Mouse (Mus musculus): ENCODE results near the gene Ccdc89. TPM values are rescaled to one million over a fixed set of nuclear protein-coding genes. Genes with fewer than 3 reads are reported as not detected.

The Ccdc89 gene
- total RNA-seq, 1 experiment from 2014 or later = 0.89 TPM

DNA sequence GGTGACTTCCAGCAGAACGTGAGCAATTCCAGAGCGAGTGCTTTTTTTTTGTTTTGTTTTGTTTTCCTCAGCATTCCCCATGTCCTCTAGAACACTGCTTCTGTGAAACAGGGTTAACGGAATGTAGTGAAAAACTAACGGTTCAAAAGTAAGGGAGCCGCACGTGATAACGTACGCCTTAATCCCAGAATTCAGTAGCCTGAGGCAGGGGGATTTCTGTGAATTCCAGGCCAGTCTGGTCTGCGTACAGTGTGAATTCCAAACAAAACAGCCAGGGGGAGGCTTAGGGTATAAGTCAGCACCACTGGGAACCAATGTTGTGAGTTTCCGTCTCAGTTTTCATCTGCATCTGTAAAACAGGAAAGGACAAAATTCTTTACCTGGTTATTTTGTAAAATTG is 31.1 kb downstream of the Ccdc89 start:
- ATAC-seq (replicated peaks in 1 of 2; ENCODE audit: insufficient read depth in 1 of 2, low FRiP score in 2 of 2, low TSS enrichment in 1 of 2, low read depth in 1 of 2, poor library complexity in 2 of 2, severe bottlenecking in 2 of 2) = 0 out of 4 replicates have a peak, but pooled peaks of 1 of the 2 experiments have one; percentile 8

DNA sequence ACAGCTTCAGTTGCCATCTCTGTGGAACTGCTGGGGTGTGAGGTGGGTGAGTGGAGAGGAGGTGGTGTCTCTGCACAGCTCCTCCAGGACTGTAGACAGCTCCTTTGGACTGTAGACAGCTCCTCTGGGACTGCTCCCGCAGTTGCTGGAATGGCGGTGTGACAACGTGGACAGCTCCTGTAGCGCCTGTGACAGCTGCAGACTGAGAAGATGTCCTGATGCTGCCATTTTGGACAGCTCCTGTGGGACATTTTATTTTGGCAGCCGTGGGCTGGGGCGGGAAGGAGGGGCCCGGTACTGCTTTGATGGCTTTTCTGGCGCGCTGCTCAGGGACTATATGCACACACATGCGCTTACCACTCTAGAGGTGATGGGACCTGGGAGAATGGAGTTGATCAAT is 34.0 kb downstream of the Ccdc89 start:
- no peak for ATAC-seq (replicated peaks in 1 of 2; ENCODE audit: insufficient read depth in 1 of 2, low FRiP score in 2 of 2, low TSS enrichment in 1 of 2, low read depth in 1 of 2, poor library complexity in 2 of 2, severe bottlenecking in 2 of 2)

DNA sequence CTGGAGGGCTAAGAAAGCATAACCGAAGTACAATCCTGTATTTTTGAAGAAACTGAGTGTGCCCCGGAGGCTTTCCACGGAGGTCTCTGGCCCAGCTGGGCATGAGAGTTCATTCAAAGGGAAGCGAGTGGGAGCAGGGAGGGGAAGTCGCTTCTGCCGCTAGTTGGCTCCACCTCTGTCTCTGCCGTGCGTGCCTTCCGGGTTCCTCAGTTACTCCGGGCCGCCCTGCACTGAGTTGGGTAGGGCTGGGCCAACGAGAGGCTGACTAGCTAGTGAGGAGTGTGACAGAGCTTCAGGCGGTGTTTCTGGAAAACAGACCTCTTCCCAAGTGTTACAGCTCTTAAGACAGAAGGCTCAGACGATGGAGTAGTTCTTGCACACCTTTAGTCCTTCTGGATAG is 34.6 kb downstream of the Ccdc89 start:
- peak; percentile 39 to 54 for ATAC-seq (replicated peaks in 1 of 2; ENCODE audit: insufficient read depth in 1 of 2, low FRiP score in 2 of 2, low TSS enrichment in 1 of 2, low read depth in 1 of 2, poor library complexity in 2 of 2, severe bottlenecking in 2 of 2)

DNA sequence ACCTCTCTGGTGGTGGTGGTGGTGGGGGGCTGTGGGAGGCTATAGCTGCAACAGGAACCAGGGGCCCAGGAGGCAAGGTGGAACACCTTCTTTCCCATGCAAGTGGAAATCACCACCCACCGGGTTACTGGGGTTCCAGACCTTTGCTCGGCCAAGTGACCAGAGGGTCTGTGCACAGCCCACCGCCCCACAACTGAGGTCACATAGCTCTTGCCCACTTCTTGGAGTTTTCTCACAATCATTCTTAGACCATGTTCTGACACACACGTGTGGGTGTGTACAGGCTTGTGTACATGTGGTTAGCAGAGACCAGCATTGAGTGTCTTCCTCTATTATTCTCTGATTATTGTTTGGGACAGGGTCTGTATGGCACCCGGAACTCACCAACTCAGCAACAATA is 35.1 kb downstream of the Ccdc89 start:
- no peak for ATAC-seq (replicated peaks in 1 of 2; ENCODE audit: insufficient read depth in 1 of 2, low FRiP score in 2 of 2, low TSS enrichment in 1 of 2, low read depth in 1 of 2, poor library complexity in 2 of 2, severe bottlenecking in 2 of 2)

- ATAC-seq (replicated peaks in 1 of 2; ENCODE audit: insufficient read depth in 1 of 2, low FRiP score in 2 of 2, low TSS enrichment in 1 of 2, low read depth in 1 of 2, poor library complexity in 2 of 2, severe bottlenecking in 2 of 2) = no peak
Observed at GRCm38 (mm10) chr7:90473511-90473910, 47.1 kb downstream of the Ccdc89 start.

DNA sequence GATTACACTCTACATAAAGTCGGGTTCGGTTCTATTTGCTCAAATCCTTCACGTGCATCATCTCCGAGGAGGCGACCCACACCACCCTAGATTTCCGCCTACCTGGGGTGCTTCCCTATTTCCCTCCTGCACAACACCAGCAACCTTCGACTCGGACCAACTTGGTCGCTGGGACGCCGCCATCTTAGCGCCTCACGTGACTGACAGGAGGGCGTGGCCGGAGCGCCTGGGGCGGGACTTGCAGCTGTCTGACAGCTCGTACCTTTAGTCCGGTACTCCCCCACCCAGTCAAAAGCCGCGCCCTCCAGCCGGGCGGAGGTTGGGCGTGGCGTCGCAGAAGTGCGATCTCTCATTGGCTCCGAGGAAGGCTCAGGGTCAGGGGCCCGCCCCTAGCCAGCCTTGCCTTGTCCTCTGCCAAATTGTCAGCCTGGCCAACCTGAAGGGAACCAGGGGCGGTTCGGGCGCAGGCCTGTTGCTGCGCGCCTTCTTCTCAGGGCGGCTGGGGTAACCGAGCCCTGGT is 49.5 kb downstream of the Ccdc89 start, which contains the start of gene Tmem126b:
Gene Tmem126b, minus strand, starts transcription at position 209 of the 520 bp plus-strand sequence.
- ATAC-seq (replicated peaks in 1 of 2; ENCODE audit: insufficient read depth in 1 of 2, low FRiP score in 2 of 2, low TSS enrichment in 1 of 2, low read depth in 1 of 2, poor library complexity in 2 of 2, severe bottlenecking in 2 of 2) = peak; percentile 96 to 97

GRCm38 (mm10) chr7:90476313-90477245 is 50.2 kb downstream of the Ccdc89 start, which contains the start of gene Dlg2:
TSS of gene Dlg2 (plus strand) at chr7:90476672.
- ATAC-seq (replicated peaks in 1 of 2; ENCODE audit: insufficient read depth in 1 of 2, low FRiP score in 2 of 2, low TSS enrichment in 1 of 2, low read depth in 1 of 2, poor library complexity in 2 of 2, severe bottlenecking in 2 of 2) = peak in 1 of 2 experiments; percentile 39; a peak in 3 of 4 replicates

Other genes starting within 250 kb of the Ccdc89 start
- not detected in 2 replicates for gene Ccdc83, start 160.8 kb upstream of the Ccdc89 start, total RNA-seq (2017)
- 0.50 and 1.5 TPM in 2 replicates for gene Sytl2, start 124.3 kb upstream of the Ccdc89 start, total RNA-seq (2017)
- gene Crebzf, start 16.2 kb downstream of the Ccdc89 start, total RNA-seq (2017) = 85.2 and 121 TPM in 2 replicates
- 26.8 and 32.9 TPM in 2 replicates for gene Tmem126a, start 30.7 kb downstream of the Ccdc89 start, total RNA-seq (2017)
- gene Tmem126b, start 49.4 kb downstream of the Ccdc89 start, total RNA-seq (2017) = 16.3 and 16.4 TPM in 2 replicates
- 3.8 and 4.9 TPM in 2 replicates for gene Dlg2, start 50.1 kb downstream of the Ccdc89 start, total RNA-seq (2017)

All from hematopoietic stem cell, adult 5-6 weeks (primary cell).